Mouse (Mus musculus): ENCODE measurements around the gene Osbpl9.

Osbpl9 gene

GRCm38 (mm10) chr4:109128971-109129370 lies 73.1 kb downstream of the Osbpl9 start:
- no peak for DNase-seq

DNA sequence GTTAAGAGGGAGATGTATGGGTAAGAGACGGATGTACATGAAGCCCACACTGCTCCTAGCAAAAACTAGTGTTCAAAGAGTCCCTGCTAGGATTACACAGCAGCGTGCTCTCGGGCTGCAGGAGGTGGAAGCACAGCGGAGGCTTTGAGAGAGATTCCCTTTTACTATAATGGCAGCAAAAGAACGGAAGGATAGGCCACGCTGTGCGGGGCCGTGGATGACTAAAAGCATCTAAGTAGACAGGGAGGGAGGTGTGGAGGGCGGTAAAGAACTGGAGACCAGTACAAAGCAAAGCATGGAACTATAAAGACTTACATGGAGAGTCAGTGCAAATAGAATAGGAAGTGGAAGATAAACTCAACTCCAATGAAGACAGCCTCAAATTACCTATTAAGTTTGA lies 74.1 kb downstream of the Osbpl9 start:
- no peak for DNase-seq

- no peak for DNase-seq
Measured at GRCm38 (mm10) chr4:109126834-109127564, 75.1 kb downstream of the Osbpl9 start.

- DNase-seq, result no peak
Measured at GRCm38 (mm10) chr4:109125746-109126425, 76.2 kb downstream of the Osbpl9 start.

DNA sequence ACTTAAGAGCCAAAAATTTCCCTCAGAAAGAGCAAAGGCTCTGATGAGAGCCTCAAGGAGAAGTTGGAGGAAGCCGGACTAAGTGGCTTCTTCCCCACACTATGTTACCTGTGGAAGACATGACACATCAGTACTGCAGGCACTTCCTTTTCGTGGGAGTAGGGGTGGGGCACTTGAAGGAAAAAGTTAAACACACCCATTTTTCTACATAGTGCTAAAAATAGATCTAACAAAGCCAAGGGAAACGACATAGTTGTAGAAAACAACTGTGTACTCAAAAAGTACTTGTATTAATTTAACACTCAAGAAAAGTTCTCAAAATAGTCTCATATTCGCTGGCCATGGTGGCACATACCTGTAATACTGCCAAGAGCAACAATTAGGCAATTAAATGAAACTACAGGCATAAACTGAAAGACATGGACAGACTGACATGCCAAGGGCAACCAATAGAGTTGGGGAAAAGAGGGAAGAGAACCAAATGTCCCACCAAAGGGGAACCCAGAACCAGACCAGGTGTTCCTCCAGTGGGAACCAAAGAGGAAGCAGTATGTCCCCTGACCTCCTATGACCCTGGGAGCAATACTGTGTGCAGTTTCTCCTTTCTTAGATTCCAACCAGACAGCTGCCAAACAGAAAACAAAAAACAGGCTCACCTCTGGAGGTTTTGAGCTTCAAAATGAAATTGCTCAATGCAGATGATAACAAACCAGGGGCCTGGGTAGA lies 79.1 kb downstream of the Osbpl9 start:
- DNase-seq, result no peak

DNA sequence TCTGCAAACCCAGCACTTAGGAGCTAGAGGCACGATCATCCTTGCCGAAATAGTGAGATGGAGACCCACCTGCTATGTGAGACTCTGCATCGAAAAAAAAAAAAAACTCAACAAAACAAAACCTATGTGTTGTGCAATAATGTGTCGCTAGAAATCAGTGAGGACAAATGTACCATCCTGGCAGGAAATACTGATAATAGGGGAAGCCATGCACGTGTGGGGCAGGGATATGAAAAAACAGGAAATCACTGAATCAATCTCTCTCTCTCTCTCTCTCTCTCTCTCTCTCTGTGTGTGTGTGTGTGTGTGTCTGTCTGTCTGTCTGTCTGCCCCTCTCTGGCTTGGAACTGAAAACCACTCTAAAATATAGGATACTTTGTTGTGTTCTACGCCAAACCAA lies 81.3 kb downstream of the Osbpl9 start:
- no peak for DNase-seq

GRCm38 (mm10) chr4:109119641-109120125 lies 82.4 kb downstream of the Osbpl9 start:
- DNase-seq, result no peak

DNA sequence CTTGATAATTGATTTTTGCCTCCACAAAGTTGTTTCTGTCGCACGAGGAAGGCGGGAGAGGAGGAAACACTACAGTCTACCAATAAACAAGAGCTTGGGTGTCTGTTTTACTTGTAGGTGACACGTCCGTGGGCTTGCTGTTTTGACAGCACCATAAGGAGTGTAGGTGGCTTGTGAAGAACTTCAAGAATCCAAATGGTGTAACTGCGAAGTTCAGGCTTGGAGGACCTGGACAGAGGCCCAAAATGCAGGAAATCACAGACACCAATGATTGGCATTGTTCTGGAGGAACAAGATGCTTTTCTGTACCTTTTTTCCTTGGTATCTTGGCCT lies 83.8 kb downstream of the Osbpl9 start:
- DNase-seq, result no peak

DNA sequence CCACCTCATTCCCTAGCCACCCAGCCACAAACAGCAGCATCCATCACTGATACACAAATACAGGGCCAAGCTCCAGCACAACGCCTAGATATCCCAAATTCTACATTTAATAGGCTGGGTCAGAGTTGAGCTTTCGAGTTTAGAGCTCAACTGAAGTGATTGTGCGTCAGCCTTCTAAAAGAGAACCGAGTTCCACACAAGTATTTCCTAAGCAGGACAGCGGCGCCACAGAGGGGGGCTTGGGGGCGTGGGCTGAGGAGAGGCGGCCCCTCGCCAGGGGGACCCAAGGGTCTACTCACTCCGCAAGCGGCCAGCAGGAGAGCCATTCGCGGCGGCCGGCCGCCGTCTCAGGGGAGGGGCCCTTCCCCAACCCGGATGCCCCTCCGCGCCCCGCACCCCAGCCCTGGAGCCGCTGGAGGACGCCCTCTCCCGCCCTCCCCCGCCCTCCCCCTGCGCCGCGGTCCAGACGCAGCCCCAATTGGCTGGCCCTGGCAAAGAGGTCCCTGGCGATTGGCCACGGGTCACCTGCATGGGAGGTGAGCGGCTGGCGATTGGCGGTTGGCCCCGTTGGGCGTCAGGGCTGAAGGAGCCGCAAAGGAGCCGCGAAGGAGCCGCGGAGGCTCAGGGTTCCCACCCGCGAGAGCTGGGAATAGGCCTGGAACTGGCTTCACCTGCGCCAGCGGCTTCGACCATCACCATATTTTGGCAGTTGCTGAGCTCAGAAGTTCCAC lies 84.3 kb downstream of the Osbpl9 start:
- peak; percentile 97 to 99 for DNase-seq

GRCm38 (mm10) chr4:109116938-109117337 lies 85.1 kb downstream of the Osbpl9 start:
- no peak for DNase-seq

DNA sequence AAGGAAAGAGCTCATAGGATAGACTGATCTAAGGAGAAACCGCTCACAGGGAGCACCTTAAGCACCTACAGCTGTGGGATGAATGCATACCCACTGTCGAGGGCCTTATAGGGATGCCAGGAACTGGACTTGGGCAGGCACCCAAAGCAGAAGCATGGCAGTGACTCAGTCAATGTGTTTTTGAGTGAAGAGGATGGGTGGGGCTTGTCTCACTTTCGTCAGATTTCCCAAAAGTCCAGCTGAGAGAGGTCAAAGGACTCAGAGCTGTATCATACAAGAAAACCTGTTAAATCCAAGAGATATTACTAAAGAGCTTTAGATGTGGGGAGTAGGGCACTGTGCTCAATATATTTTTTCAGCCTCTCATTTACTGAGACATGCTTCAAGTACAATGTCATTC lies 85.6 kb downstream of the Osbpl9 start:
- DNase-seq, result peak in 1 of 2 experiments; percentile 21

GRCm38 (mm10) chr4:109115742-109116141 lies 86.3 kb downstream of the Osbpl9 start:
- DNase-seq, result peak in 1 of 2 experiments; percentile 20

DNA sequence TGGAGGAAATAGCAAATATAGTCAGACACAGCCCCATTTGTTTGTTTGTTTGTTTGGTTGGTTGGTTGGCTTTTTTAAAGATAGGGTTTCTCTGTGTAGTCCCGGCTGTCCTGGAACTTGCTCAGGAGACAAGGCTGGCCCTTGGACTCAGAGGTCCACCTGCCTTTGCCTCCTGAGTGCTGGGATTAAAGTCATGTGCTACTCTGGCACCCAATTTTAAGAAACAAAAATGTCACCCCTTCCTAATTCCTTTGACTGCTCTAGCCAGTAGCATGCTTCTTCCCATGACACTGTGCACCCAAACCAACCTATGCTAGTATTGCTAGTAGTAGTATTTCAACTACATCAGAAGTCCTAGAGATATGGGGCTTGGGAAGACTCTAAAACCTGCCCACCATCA lies 87.8 kb downstream of the Osbpl9 start:
- DNase-seq, result no peak

- no peak for DNase-seq
Measured at GRCm38 (mm10) chr4:109112915-109113505, 89.1 kb downstream of the Osbpl9 start.

GRCm38 (mm10) chr4:109110978-109111377 lies 91.1 kb downstream of the Osbpl9 start:
- DNase-seq, result no peak

DNA sequence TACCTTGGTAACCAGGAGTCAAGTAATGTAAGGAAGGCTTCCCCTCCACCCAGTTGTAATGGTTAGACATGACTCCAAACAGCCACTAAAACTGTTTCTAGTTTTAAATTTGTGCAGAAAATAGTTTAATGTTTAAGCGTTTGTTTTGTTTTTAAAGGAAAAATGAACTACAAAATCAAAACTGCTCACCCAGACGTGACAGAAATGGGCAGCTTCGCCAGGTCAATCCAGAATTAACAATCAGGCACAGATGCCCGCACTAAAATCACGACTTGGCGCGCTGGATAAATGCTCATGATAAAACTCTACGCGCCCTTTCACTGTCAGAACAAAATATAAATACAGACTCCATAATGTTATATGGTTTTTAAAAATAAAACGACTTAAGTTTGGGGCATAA lies 92.4 kb downstream of the Osbpl9 start:
- no peak for DNase-seq

GRCm38 (mm10) chr4:109109012-109109411 lies 93.1 kb downstream of the Osbpl9 start:
- no peak for DNase-seq

DNA sequence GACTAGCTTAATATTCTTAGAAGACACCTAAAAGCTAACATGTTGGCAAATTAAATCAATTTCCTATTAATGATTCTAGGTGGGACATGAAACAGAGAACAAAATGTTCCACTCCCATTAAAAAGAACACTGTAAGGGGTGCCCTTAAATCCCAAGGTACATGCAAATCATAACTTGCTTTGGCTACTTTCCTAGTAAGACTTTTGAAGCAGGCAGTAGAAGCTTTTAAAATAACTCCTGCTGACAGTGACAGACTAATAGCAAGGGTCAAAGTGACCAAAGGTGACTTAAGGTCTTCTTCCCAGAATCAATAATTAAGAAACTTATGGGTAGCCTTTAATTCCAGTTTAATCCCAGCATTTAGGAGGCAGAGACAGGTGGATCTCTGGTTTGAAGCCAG lies 95.5 kb downstream of the Osbpl9 start:
- DNase-seq, result no peak

DNA sequence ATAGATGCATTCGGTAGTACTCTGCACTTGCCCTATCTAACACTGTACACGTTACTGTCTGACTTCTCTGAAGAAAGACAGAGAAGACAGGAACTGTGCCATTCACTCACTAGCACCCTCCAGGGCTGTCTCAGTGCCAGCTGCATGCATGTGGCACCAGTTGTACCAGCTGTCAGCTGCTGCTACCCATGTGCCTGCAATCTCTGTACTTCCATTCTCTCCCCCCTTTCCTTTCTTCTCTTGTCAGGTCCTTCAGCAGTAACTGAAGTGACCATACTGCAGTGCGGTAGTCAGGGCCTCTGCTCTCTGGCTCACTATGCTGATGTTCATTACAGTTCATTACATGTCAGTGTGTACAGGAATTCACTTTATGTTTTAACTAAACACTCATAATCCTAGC lies 96.0 kb downstream of the Osbpl9 start:
- DNase-seq, result no peak

DNA sequence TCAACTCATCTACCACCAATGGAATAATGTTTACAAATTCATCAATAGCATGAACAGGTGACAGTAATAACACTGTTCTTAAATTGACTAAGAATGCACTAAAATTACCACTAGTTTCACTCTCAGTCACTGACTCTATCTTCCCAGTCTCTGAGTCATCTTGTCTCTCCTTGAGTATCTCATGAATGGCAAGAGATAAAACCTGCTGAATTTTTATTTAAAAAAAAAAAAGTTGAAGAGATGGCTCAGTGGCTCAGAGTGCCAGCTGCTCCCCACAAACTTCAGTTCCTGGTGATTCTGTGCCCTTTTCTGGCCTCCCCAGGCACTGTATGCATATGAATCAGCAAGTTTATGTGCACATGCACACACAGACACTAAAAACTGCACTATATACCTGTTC lies 96.8 kb downstream of the Osbpl9 start:
- DNase-seq, result no peak

DNA sequence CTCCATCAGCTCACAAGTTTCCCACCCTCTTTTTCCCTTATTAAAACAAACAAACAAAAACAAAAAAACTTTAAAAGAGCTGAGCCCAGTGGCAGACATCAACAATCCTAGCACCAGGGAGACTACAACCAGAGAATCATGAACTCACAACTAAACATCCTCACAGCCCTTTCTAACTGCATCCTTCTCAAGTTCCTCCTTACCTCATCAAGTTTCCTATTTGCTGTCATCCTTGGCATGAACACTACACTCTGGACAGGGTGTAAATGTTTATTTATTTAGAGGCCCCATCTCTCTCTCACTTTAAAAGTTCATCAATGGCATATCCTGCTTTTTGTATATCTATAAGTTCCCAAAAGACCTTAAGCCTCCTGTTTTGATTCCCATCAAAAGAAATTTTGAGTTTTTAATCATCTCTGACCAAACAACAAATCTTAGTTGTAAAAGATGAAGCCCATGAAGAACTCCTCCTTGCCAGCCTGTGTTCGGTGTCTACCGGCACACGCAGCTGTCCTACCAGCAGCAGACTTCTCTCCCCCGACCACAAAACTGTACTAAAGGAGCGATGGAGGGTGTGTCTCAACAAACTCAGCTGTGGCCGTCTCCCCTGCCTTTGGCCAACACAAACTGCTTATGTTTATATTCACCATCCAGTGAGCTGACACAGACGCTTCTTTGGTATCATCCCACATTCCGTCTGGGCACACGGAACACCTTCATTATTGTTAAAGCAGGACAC lies 98.8 kb downstream of the Osbpl9 start:
- no peak for DNase-seq

GRCm38 (mm10) chr4:109102574-109102973 lies 99.5 kb downstream of the Osbpl9 start:
- no peak for DNase-seq
